Comparison of ENCODE assay signal across 8 mouse cellular contexts in the genomic region with DNA sequence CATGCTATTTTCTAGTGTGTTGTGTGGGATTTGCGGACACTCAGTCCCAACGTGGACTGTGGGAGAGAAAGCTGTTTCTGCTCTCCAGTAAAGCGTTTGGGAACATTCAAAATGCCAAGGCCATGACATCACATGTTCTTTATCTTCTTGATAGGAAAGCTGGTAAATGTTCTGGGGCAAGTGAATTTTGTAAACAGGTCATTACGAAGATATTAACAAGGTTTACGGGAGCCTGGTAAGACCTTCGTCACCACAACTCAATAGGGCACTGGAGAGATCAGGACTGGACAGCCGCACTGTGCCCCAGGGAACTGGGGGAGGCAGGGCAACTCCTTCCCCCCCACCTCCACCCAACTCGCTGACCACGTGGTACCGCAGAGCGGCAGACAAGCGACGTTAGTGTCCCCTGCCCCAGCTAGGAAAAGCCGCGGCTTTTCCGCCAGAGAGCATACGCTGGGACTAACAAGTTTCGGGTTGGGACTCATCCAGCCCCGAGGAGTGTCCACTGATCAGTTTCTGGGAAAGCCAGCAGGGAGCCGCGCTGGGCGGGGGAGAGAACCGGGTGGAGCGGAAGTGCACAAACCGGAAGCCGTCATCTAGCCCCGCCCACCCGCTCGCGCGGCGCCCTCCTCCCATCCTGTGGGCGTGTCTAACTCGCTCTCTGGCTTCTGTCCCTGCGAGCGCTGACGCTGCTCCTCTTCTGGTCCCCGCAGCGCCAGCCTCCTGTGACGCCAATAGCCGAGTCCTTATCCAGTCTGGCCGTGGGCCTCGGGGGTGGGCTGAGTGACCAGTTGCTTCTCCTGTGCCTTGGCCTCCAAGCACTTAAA. TPM values are rescaled to one million over a fixed set of nuclear protein-coding genes. Genes with fewer than 3 reads are reported as not detected.
DNase-seq lines count a peak whose midpoint lies in the region; ATAC-seq and TF ChIP-seq lines count a peak whose summit lies in the region.

No protein-coding gene starts in this region.

- peak overlapping the region; percentile 74 for H3K4me2 ChIP-seq in heart, embryonic 13.5 days
- H3K4me2 ChIP-seq in liver, embryonic 12.5 days = peak overlapping the region; percentile 78
- peak overlapping the region; percentile 67 for H3K4me2 ChIP-seq in stomach, embryonic 15.5 days

- peaks cover 34% of the 10 kb centered on the region for H3K4me1 ChIP-seq in erythroblast, embryonic 14.5 days (ENCODE audit: control insufficient read depth)
- peaks cover 31% of the 10 kb centered on the region for H3K4me1 ChIP-seq in heart, embryonic 13.5 days
- peaks cover 37% of the 10 kb centered on the region for H3K4me1 ChIP-seq in liver, embryonic 12.5 days
- H3K4me1 ChIP-seq in stomach, embryonic 15.5 days = no peaks in the 10 kb centered on the region; the same call in 1 of the 2 replicates

- peak; percentile 98 for DNase-seq in brain, embryonic 14.5 days (ENCODE audit: low read depth)
- DNase-seq in kidney, postnatal 10 days = peak; percentile 99
- DNase-seq in natural killer cell, adult 2 months (ENCODE audit: low spot score in 2 of 2) = peak; percentile 96

- peak overlapping the region; percentile 87 for H3K9ac ChIP-seq in heart, embryonic 13.5 days
- H3K9ac ChIP-seq in liver, embryonic 12.5 days = peak overlapping the region; percentile 76
- peak overlapping the region; percentile 74 for H3K9ac ChIP-seq in stomach, embryonic 15.5 days

- no peaks in the 10 kb centered on the region for H3K27me3 ChIP-seq in C2C12 (ENCODE audit: control insufficient read depth, insufficient read depth, insufficient read length)
- H3K27me3 ChIP-seq in erythroblast, embryonic 14.5 days (ENCODE audit: control insufficient read depth) = no peaks in the 10 kb centered on the region
- H3K27me3 ChIP-seq in heart, embryonic 13.5 days (replicated peaks) = no peaks in the 10 kb centered on the region
- no peaks in the 10 kb centered on the region for H3K27me3 ChIP-seq in liver, embryonic 12.5 days (replicated peaks)
- H3K27me3 ChIP-seq in stomach, embryonic 15.5 days (replicated peaks) = no peaks in the 10 kb centered on the region

- TF ChIP-seq POLR2A in brain, embryonic 14.5 days (IDR thresholded peaks at IDR 0.05; ENCODE audit: borderline replicate concordance, extremely low read depth, insufficient read depth, insufficient read length, poor library complexity, severe bottlenecking) = peak; percentile 44; the same call in 1 of the 2 replicates

- H3K27ac ChIP-seq in heart, embryonic 13.5 days (replicated peaks) = peak overlapping the region; percentile 99
- H3K27ac ChIP-seq in liver, embryonic 12.5 days = peak overlapping the region; percentile 97
- peak overlapping the region; percentile 100 for H3K27ac ChIP-seq in stomach, embryonic 15.5 days

- no peaks in the 10 kb centered on the region for H3K9me3 ChIP-seq in erythroblast, embryonic 14.5 days (ENCODE audit: control insufficient read depth, low read length)
- H3K9me3 ChIP-seq in heart, embryonic 13.5 days = no peaks in the 10 kb centered on the region
- no peaks in the 10 kb centered on the region for H3K9me3 ChIP-seq in liver, embryonic 12.5 days (replicated peaks)
- no peaks in the 10 kb centered on the region for H3K9me3 ChIP-seq in stomach, embryonic 15.5 days

- no peaks in the 10 kb centered on the region for H3K79me2 ChIP-seq in C2C12 (ENCODE audit: control insufficient read depth, insufficient read depth)

- H3K79me3 ChIP-seq in C2C12 (ENCODE audit: low read depth) = no peaks in the 10 kb centered on the region

- no peak for TF ChIP-seq CTCF in C2C12 (IDR thresholded peaks at IDR 0.05; ENCODE audit: control insufficient read depth, insufficient read depth, insufficient read length)
- TF ChIP-seq CTCF in brain, embryonic 14.5 days (IDR thresholded peaks at IDR 0.05; ENCODE audit: borderline replicate concordance, extremely low read depth, insufficient read depth, insufficient read length) = no peak

- peak overlapping the region; percentile 32 for H3K4me3 ChIP-seq in C2C12 (ENCODE audit: insufficient read depth, poor library complexity, severe bottlenecking)
- H3K4me3 ChIP-seq in erythroblast, embryonic 14.5 days (replicated peaks) = peak overlapping the region; percentile 94
- H3K4me3 ChIP-seq in heart, embryonic 13.5 days = peak overlapping the region; percentile 64
- H3K4me3 ChIP-seq in liver, embryonic 12.5 days = peak overlapping the region; percentile 69
- H3K4me3 ChIP-seq in stomach, embryonic 15.5 days (replicated peaks) = peak overlapping the region; percentile 66

- WGBS in heart, embryonic 13.5 days = under 1% methylated on average over 43 of the region's 43 CpGs
- WGBS in liver, embryonic 12.5 days (ENCODE audit: insufficient replicate concordance) = under 1% methylated on average over 43 of the region's 43 CpGs
- WGBS in stomach, embryonic 15.5 days = under 1% methylated on average over 43 of the region's 43 CpGs

- no peaks in the 10 kb centered on the region for H3K36me3 ChIP-seq in C2C12 (ENCODE audit: control insufficient read depth, insufficient read depth)
- H3K36me3 ChIP-seq in erythroblast, embryonic 14.5 days (ENCODE audit: control insufficient read depth) = no peaks in the 10 kb centered on the region
- no peaks in the 10 kb centered on the region for H3K36me3 ChIP-seq in heart, embryonic 13.5 days
- H3K36me3 ChIP-seq in liver, embryonic 12.5 days = no peaks in the 10 kb centered on the region
- no peaks in the 10 kb centered on the region for H3K36me3 ChIP-seq in stomach, embryonic 15.5 days

- H3ac ChIP-seq in C2C12 (ENCODE audit: control insufficient read depth, insufficient read length, low read depth) = peak overlapping the region; percentile 76

- peak; percentile 97 for ATAC-seq in heart, embryonic 13.5 days (ENCODE audit: extremely low read depth, insufficient number of reproducible peaks, low FRiP score, low TSS enrichment)
- peak; percentile 95 for ATAC-seq in liver, embryonic 12.5 days
- peak; percentile 96 for ATAC-seq in stomach, embryonic 15.5 days (ENCODE audit: insufficient read depth, low FRiP score, low read depth)

TF ChIP-seq in C2C12, 6 proteins besides CTCF, POLR2A, EP300 and RAD21:
- TF ChIP-seq FOSL1 (IDR thresholded peaks at IDR 0.05; ENCODE audit: insufficient read depth, low read length, poor library complexity, severe bottlenecking) (no peak), MYOG (IDR thresholded peaks at IDR 0.05; ENCODE audit: control insufficient read depth, extremely low read depth, insufficient read length) (no peak), MYOD1 (IDR thresholded peaks at IDR 0.05; ENCODE audit: control insufficient read depth, insufficient read length, low read depth) (no peak), CEBPB (IDR thresholded peaks at IDR 0.05; ENCODE audit: low read depth) (no peak), USF1 (IDR thresholded peaks at IDR 0.05; ENCODE audit: low read depth) (peak; percentile 82), MAX (IDR thresholded peaks at IDR 0.05) (peak; percentile 96)

RNA-seq across cellular contexts. Expression of a gene that starts 16.4 kb away (rescaled TPM):
- 12.5 TPM for polyA plus RNA-seq in C2C12 (2012; fragmentation: generic; extraction: Trizol)
- polyA plus RNA-seq in brain, embryonic 14.5 days (2012; rRNA removed) = 87.9 and 101 TPM in 2 replicates
- 5.6 and 6.3 TPM in 2 replicates for polyA plus RNA-seq in erythroblast, embryonic 14.5 days (2012)
- polyA plus RNA-seq in heart, embryonic 13.5 days (2015; fragmentation: Nextera tagmentation; extraction: Ambion mirVana) = 61.2 and 67.7 TPM in 2 replicates
- 74.5 and 74.8 TPM in 2 replicates for polyA plus RNA-seq in liver, embryonic 12.5 days (2016; fragmentation: Nextera tagmentation; extraction: Ambion mirVana)
- 109 and 110 TPM in 2 replicates for polyA plus RNA-seq in stomach, embryonic 15.5 days (2015; fragmentation: Nextera tagmentation; extraction: Ambion mirVana)

Comparison
In these comparisons a context has a peak if more than half of its experiments do, and no peak if none do; other contexts are left out.
1. Peak in every context shown above with its lines: DNase-seq, ATAC-seq, H3K4me3 ChIP-seq and H3K27ac ChIP-seq.
2. H3K4me3 ChIP-seq: peak in every context shown above with its lines; median percentile 94 in erythroblast, embryonic 14.5 days; 69 in liver, embryonic 12.5 days; 66 in stomach, embryonic 15.5 days; 64 in heart, embryonic 13.5 days; 32 in C2C12.